Mouse (Mus musculus): Measurements from ENCODE around the gene Des. TPM values are rescaled to one million over a fixed set of nuclear protein-coding genes. Genes with fewer than 3 reads are reported as not detected.
A peak's percentile ranks its signal among the peaks of the same experiment; 100 is the strongest.

Des gene
- total and polyA plus RNA-seq, 3 experiments, result 9.3 to 18.9 (median 11.7) TPM

GRCm38 (mm10) chr1:75347279-75347678 is 12.8 kb upstream of the Des start:
- Histone ChIP-seq H3K79me2 (replicated peaks; ENCODE audit: control insufficient read depth, extremely low read depth, insufficient read depth, poor library complexity, severe bottlenecking) (no peaks in the 10 kb centered on the region), H3K9ac (ENCODE audit: insufficient read depth, low read depth) (no peak overlapping the region), H3K27ac (ENCODE audit: insufficient read depth, low read depth) (no peak overlapping the region), H3K4me1 (ENCODE audit: control insufficient read depth in 1 of 2, insufficient read depth in 2 of 2) (peaks cover 10 to 32% of the 10 kb centered on the region in 2 experiments), H3K4me3 (replicated peaks in 1 of 3; ENCODE audit: low read depth in 2 of 3, low read length in 2 of 3, poor library complexity in 1 of 3) (no peak overlapping the region), H3K9me3 (replicated peaks; ENCODE audit: low read length) (no peaks in the 10 kb centered on the region), H3K36me3 (replicated peaks in 1 of 2; ENCODE audit: control insufficient read depth in 1 of 2, insufficient read depth in 1 of 2, low read length in 1 of 2) (no peaks in the 10 kb centered on the region), H3K4me2 (ENCODE audit: insufficient read depth, low read depth, poor library complexity, severe bottlenecking) (peak overlapping the region; percentile 21; the same call in 1 of the 2 replicates), H3K27me3 (replicated peaks) (peaks cover 4% of the 10 kb centered on the region)
- no peak for DNase-seq (ENCODE audit: extremely low read depth)
- dilution Hi-C loops (cut with MboI; ENCODE audit: extremely low pct_ligation_motif_present, extremely low pct_unique_long_range_greater_than_20kb, low sequenced_read_pairs), result no loop called here
- in situ Hi-C loops (cut with MboI; ENCODE audit: low pct_ligation_motif_present, low pct_unique_long_range_greater_than_20kb, low sequenced_read_pairs), result loop anchor here (5.0 to 25.0 kb wide), 2 partner anchors 125 to 215 kb away; no protein-coding TSS in a partner anchor
- no peak for TF ChIP-seq MAX (IDR thresholded peaks at IDR 0.05; ENCODE audit: low read length)
- TF ChIP-seq MAFK (IDR thresholded peaks at IDR 0.05; ENCODE audit: insufficient replicate concordance, low read length), result no peak
- no peak for TF ChIP-seq ELF1 (IDR thresholded peaks at IDR 0.05; ENCODE audit: low read depth, low read length)
- no peak for TF ChIP-seq CHD2 (IDR thresholded peaks at IDR 0.05; ENCODE audit: low read length)
- TF ChIP-seq IRF4 (IDR thresholded peaks at IDR 0.05; ENCODE audit: low read depth, low read length), result no peak; the same call in 1 of the 2 replicates
- TF ChIP-seq TBP (conservative IDR thresholded peaks at IDR 0.05; ENCODE audit: low read depth, low read length), result no peak
- TF ChIP-seq BHLHE40 (IDR thresholded peaks at IDR 0.05; ENCODE audit: low read depth, low read length), result no peak

GRCm38 (mm10) chr1:75349275-75349674 is 10.9 kb upstream of the Des start:
- no peaks in the 10 kb centered on the region for H3K9me3 ChIP-seq (replicated peaks; ENCODE audit: low read length)
- DNase-seq (ENCODE audit: extremely low read depth), result no peak
- H3K9ac ChIP-seq (ENCODE audit: insufficient read depth, low read depth), result no peak overlapping the region
- H3K4me2 ChIP-seq (ENCODE audit: insufficient read depth, low read depth, poor library complexity, severe bottlenecking), result no peak overlapping the region
- TF ChIP-seq NRF1 (IDR thresholded peaks at IDR 0.05; ENCODE audit: low read depth, low read length), result no peak
- TF ChIP-seq KAT2A (IDR thresholded peaks at IDR 0.05; ENCODE audit: insufficient replicate concordance, low read length), result no peak
- TF ChIP-seq JUND (conservative IDR thresholded peaks at IDR 0.05; ENCODE audit: low read depth, low read length), result no peak
- no peak for TF ChIP-seq USF1 (IDR thresholded peaks at IDR 0.05; ENCODE audit: low read depth, low read length)
- TF ChIP-seq SMC3 (IDR thresholded peaks at IDR 0.05; ENCODE audit: low read depth, low read length), result no peak
- no peak for TF ChIP-seq JUN (IDR thresholded peaks at IDR 0.05; ENCODE audit: insufficient read depth, low read depth, low read length)
- no peak for TF ChIP-seq PAX5 (IDR thresholded peaks at IDR 0.05; ENCODE audit: low read length)
- no peak for TF ChIP-seq CTCF (conservative IDR thresholded peaks at IDR 0.05 in 1 of 2, IDR thresholded peaks at IDR 0.05 in 1 of 2; ENCODE audit: low read depth in 2 of 2, low read length in 2 of 2)
- no peak for TF ChIP-seq MAX (IDR thresholded peaks at IDR 0.05; ENCODE audit: low read length)
- TF ChIP-seq IRF4 (IDR thresholded peaks at IDR 0.05; ENCODE audit: low read depth, low read length), result no peak
- no peak for TF ChIP-seq ZKSCAN1 (IDR thresholded peaks at IDR 0.05; ENCODE audit: borderline replicate concordance, low read depth, low read length)
- TF ChIP-seq MXI1 (IDR thresholded peaks at IDR 0.05; ENCODE audit: low read depth, low read length), result no peak
- no peak for TF ChIP-seq ZNF384 (IDR thresholded peaks at IDR 0.05; ENCODE audit: low read depth, low read length)
- TF ChIP-seq MAZ (IDR thresholded peaks at IDR 0.05; ENCODE audit: low read depth, low read length), result no peak
- no peak for TF ChIP-seq CHD2 (IDR thresholded peaks at IDR 0.05; ENCODE audit: low read length)
- no peak for TF ChIP-seq UBTF (IDR thresholded peaks at IDR 0.05; ENCODE audit: low read depth, low read length)
- in situ Hi-C loops (cut with MboI; ENCODE audit: low pct_ligation_motif_present, low pct_unique_long_range_greater_than_20kb, low sequenced_read_pairs) (loop anchor here (5.0 to 25.0 kb wide), 2 partner anchors 123 to 213 kb away; no protein-coding TSS in a partner anchor), dilution Hi-C loops (cut with MboI; ENCODE audit: extremely low pct_ligation_motif_present, extremely low pct_unique_long_range_greater_than_20kb, low sequenced_read_pairs) (no loop called here)
- H3K36me3 ChIP-seq (replicated peaks in 1 of 2; ENCODE audit: control insufficient read depth in 1 of 2, insufficient read depth in 1 of 2, low read length in 1 of 2), result no peaks in the 10 kb centered on the region
- no peak overlapping the region for H3K4me3 ChIP-seq (replicated peaks in 1 of 3; ENCODE audit: low read depth in 2 of 3, low read length in 2 of 3, poor library complexity in 1 of 3)
- H3K27me3 ChIP-seq (replicated peaks), result no peaks in the 10 kb centered on the region
- H3K4me1 ChIP-seq (ENCODE audit: control insufficient read depth in 1 of 2, insufficient read depth in 2 of 2), result peaks cover 10 to 32% of the 10 kb centered on the region in 2 experiments
- H3K27ac ChIP-seq (ENCODE audit: insufficient read depth, low read depth), result no peak overlapping the region
- no peaks in the 10 kb centered on the region for H3K79me2 ChIP-seq (replicated peaks; ENCODE audit: control insufficient read depth, extremely low read depth, insufficient read depth, poor library complexity, severe bottlenecking)

All from CH12.LX (cell line).